Mouse (Mus musculus) left cerebral cortex, adult 18-20 months (tissue): ENCODE results near the gene Olfr291. TPM values are rescaled to one million over a fixed set of nuclear protein-coding genes. Genes with fewer than 3 reads are reported as not detected.
A peak's percentile ranks its signal among the peaks of the same experiment; 100 is the strongest.

Experiments used
- DNase-seq, 2 experiments: peaks; one replicate each; pipeline ENCODE4 v3.0.0; 2021 to 2022; ENCODE audit warnings: low spot score in 2 of 2, mixed read lengths in 1 of 2
- long read RNA-seq, 2 experiments: library from polyadenylated mRNA; stranded (forward); transcript quantifications; one replicate each; pipeline ENCODE4 v2.0.0; 2021
- total RNA-seq, 2 experiments: library from RNA; stranded (reverse); gene quantifications; 2 replicates each; pipeline ENCODE4 v1.2.3; 2021

Gene Olfr291
- total RNA-seq: not detected
- long read RNA-seq, experiment 1: 0 reads
- long read RNA-seq, experiment 2: 0 reads

- DNase-seq: no peak
These were observed at the start of gene Olfr291 for GRCm38 (mm10) chr7:84853253-84853652. Olfr291 (plus strand) TSS chr7:84853553.

GRCm38 (mm10) chr7:84805224-84805623, 48.1 kb upstream of the Olfr291 start:
- DNase-seq: peak; percentile 21 to 28

GRCm38 (mm10) chr7:84806159-84806558, 47.2 kb upstream of the Olfr291 start:
- no peak for DNase-seq

DNA sequence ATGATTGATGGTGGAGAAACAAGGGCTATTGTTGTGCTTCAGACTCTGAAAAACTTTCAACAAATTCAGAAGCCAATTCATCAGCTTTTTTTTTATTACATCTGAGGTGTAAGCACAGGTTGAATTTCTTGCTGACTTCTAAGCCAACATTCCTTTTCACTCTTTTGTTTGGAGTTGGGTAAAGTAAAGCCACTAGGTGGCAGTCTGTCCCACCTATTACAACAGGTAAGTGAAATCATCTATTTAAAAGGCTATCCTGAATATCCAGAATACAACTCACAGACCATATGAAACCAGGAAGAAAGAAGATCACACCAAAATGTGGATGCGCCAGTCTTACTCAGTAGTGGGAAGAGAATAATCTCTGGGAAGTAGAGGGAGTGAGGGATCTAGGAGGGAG, 31.2 kb downstream of the Olfr291 start:
- peak; percentile 3 to 10 for DNase-seq

Other genes with a start within 250 kb of the Olfr291 start
- gene Fah, start 246.8 kb upstream of the Olfr291 start, total RNA-seq: 10 to 100 TPM; 22.6 to 24.1 TPM
- gene Zfand6, start 163.6 kb upstream of the Olfr291 start, total RNA-seq: 10 to 100 TPM; 69.8 to 70.2 TPM
- gene Vmn2r65, start 110.6 kb downstream of the Olfr291 start, total RNA-seq: not detected
- not detected for gene Vmn2r66, start 158.7 kb downstream of the Olfr291 start, total RNA-seq